Mouse (Mus musculus): ENCODE results near the gene Hdac1.

Gene Hdac1

GRCm38 (mm10) chr4:129542592-129543141 is at the start of gene Hdac1:
Hdac1 (minus strand) TSS chr4:129542713.
- DNase-seq = peak; percentile 96

- no peak for DNase-seq
Observed at GRCm38 (mm10) chr4:129588865-129589264, 46.4 kb upstream of the Hdac1 start.

- DNase-seq = no peak
Observed at GRCm38 (mm10) chr4:129586943-129587342, 44.4 kb upstream of the Hdac1 start.

GRCm38 (mm10) chr4:129585773-129586172 is 43.3 kb upstream of the Hdac1 start:
- no peak for DNase-seq

- DNase-seq = peak; percentile 77
Observed at GRCm38 (mm10) chr4:129584884-129585608, 42.5 kb upstream of the Hdac1 start.

- no peak for DNase-seq
Observed at GRCm38 (mm10) chr4:129584370-129584769, 41.9 kb upstream of the Hdac1 start.

- DNase-seq = no peak
Observed at GRCm38 (mm10) chr4:129582251-129582650, 39.7 kb upstream of the Hdac1 start.

- DNase-seq = no peak
Observed at GRCm38 (mm10) chr4:129580347-129580746, 37.8 kb upstream of the Hdac1 start.

GRCm38 (mm10) chr4:129578466-129578865 is 36.0 kb upstream of the Hdac1 start, which contains the start of gene Fam167b:
Fam167b (minus strand) TSS chr4:129578549.
- no peak for DNase-seq

GRCm38 (mm10) chr4:129577688-129578087 is 35.2 kb upstream of the Hdac1 start:
- no peak for DNase-seq

- peak; percentile 53 for DNase-seq
Observed at GRCm38 (mm10) chr4:129576863-129577491, 34.5 kb upstream of the Hdac1 start.

- DNase-seq = no peak
Observed at GRCm38 (mm10) chr4:129575171-129575844, 32.8 kb upstream of the Hdac1 start.

- no peak for DNase-seq
Observed at GRCm38 (mm10) chr4:129573430-129573829, 30.9 kb upstream of the Hdac1 start, which contains the start of gene Lck. Lck (minus strand) TSS chr4:129573641.

- DNase-seq = no peak
Observed at GRCm38 (mm10) chr4:129573093-129573370, 30.5 kb upstream of the Hdac1 start.

GRCm38 (mm10) chr4:129572236-129573092 is 30.0 kb upstream of the Hdac1 start:
- DNase-seq = no peak

- no peak for DNase-seq
Observed at GRCm38 (mm10) chr4:129571551-129572084, 29.1 kb upstream of the Hdac1 start.

- DNase-seq = no peak
Observed at GRCm38 (mm10) chr4:129570028-129570427, 27.5 kb upstream of the Hdac1 start.

- DNase-seq = no peak
Observed at GRCm38 (mm10) chr4:129568366-129568765, 25.9 kb upstream of the Hdac1 start.

- DNase-seq = no peak
Observed at GRCm38 (mm10) chr4:129565139-129565538, 22.6 kb upstream of the Hdac1 start.

GRCm38 (mm10) chr4:129563718-129564117 is 21.2 kb upstream of the Hdac1 start:
- no peak for DNase-seq

GRCm38 (mm10) chr4:129561184-129561583 is 18.7 kb upstream of the Hdac1 start:
- no peak for DNase-seq

- no peak for DNase-seq
Observed at GRCm38 (mm10) chr4:129558321-129558955, 15.9 kb upstream of the Hdac1 start.
